Mouse (Mus musculus) heart, embryonic 10.5 days (tissue): ENCODE results near the gene Arhgap6. TPM values are rescaled to one million over a fixed set of nuclear protein-coding genes. Genes with fewer than 3 reads are reported as not detected.
A peak's percentile ranks its signal among the peaks of the same experiment; 100 is the strongest.
"Not testable (repeated sequence)": the region's sequence is repeated elsewhere in the genome, so short reads cannot be mapped to it uniquely, and the experiment has no call there.

ENCODE experiments used
- DNase-seq: peaks from one replicate; pipeline ENCODE4 v3.0.0-alpha.2; 2017; ENCODE audit warnings: low spot score
- H3K27ac ChIP-seq: fragments of 300-500 bp; sonication (generic); 2 replicates; pipeline ENCODE4 v1.5.1; 2016; ENCODE audit warnings: mild to moderate bottlenecking
- H3K27me3 ChIP-seq: fragments of 300-500 bp; sonication (generic); 2 replicates; pipeline ENCODE4 v1.6.1; 2016; ENCODE audit warnings: mild to moderate bottlenecking; ENCODE audit not compliant: poor library complexity, insufficient read depth, severe bottlenecking
- H3K36me3 ChIP-seq: fragments of 300-500 bp; sonication (generic); 2 replicates; pipeline ENCODE4 v1.6.1; 2016; ENCODE audit warnings: mild to moderate bottlenecking, moderate library complexity
- H3K4me1 ChIP-seq: fragments of 300-500 bp; sonication (generic); 2 replicates; pipeline ENCODE4 v1.6.1; 2016; ENCODE audit warnings: mild to moderate bottlenecking
- H3K4me3 ChIP-seq: fragments of 300-500 bp; sonication (generic); 2 replicates; pipeline ENCODE4 v1.5.1; 2016; ENCODE audit warnings: mild to moderate bottlenecking, moderate library complexity
- H3K9me3 ChIP-seq: fragments of 300-500 bp; sonication (generic); 2 replicates; pipeline ENCODE4 v1.6.1; 2016; ENCODE audit warnings: mild to moderate bottlenecking, moderate library complexity
- WGBS: fragments of 180-500 bp; shearing (Covaris S2); methylation state at CpG from one replicate; pipeline ENCODE4 v1.1.7; 2016; 5-methylcytosine and 5-hydroxymethylcytosine counted together
- polyA plus RNA-seq: library from polyadenylated mRNA; unstranded; fragments of >200 nt; fragmentation: Nextera tagmentation; extraction: Ambion mirVana; gene quantifications from 2 replicates; pipeline ENCODE4 v1.2.1, GENCODE M21; 2016

Gene Arhgap6
- polyA plus RNA-seq, 1 experiment from 2014 or later = 7.2 TPM

DNA sequence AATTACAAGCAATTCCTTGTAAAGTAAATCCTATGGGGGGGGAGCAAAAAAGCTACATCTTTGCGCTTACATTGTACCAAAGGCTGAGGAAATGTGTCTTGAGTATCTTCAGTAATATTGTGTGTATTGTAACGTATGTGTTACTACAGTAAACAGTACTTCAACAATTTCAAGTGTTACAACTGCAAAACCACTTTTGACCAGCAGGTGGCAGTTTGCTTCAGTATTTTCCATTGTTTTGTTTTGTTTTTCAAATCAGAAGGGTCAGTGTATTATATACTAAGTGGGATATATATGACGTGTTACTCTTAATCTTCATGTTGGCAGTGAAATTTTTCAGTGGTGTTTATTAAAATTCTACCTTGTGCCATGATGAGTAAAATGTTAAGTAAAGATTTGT is 509.0 kb downstream of the Arhgap6 start:
- no peak for DNase-seq
- Histone ChIP-seq H3K4me1 (0 out of 2 replicates have a peak, but pooled peaks cover 6% of the 10 kb centered on the region), H3K9me3 (no peaks in the 10 kb centered on the region), H3K27ac (no peak overlapping the region), H3K36me3 (no peaks in the 10 kb centered on the region), H3K27me3 (no peaks in the 10 kb centered on the region), H3K4me3 (no peak overlapping the region)
- WGBS = 43% methylated on average over 3 of the region's 3 CpGs

DNA sequence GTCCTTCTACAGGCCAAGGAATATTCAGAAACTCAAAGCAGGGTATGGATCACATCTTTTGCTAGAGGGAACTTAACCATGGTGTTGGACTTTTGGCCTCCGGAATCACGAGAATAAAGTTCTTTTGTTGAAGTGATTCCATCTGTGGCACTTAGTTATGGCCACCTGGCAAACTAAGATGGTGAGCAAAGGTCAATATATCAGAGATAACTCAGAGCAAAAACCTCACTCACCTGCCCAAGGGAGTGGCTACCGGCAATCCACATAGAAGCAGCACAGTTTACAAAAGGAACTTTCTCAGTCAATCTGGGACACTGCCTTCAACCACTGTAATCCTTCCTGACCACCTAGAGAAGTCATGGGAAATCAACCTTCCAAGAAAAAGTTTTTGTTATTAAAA is 513.7 kb downstream of the Arhgap6 start:
- Histone ChIP-seq H3K36me3 (peaks cover 16% of the 10 kb centered on the region; the same call in 1 of the 2 replicates), H3K4me1 (no peaks in the 10 kb centered on the region), H3K4me3 (no peak overlapping the region), H3K27ac (no peak overlapping the region), H3K9me3 (no peaks in the 10 kb centered on the region), H3K27me3 (no peaks in the 10 kb centered on the region)
- no peak for DNase-seq
- 76% methylated on average over 3 of the region's 3 CpGs for WGBS

DNA sequence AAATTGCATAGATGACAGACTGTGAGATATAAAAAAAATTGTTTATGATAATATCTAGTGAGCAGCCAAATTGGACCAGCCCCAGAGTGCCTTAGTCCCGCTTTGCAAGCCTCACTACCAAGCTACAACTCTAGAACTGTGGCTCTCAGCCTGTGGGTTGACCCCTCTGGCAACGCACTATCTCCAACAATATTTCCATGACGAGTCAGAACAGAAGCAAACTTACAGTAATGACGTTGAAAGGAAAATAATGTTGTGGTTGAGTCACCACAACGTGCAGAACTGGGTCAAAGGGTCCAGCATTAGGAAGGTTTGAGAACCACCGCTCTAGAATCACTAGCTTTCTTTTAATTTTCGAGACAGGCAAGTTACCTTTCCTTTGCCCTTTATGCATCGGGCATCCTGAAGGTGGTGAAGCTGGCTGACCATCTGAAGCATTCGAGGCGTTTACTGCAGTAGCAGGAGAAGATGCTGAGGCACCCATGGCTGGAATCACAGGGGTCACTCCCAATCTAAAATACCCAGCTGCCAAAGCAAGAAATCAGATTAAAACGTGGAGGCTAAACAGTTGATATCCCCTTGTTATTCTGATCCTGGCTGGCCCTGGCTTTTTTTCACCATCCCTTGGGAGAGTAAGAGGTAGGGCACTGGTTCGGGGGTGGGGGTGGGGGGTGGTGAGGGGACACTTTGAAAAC is 524.3 kb downstream of the Arhgap6 start:
- Histone ChIP-seq H3K9me3 (no peaks in the 10 kb centered on the region), H3K27me3 (no peaks in the 10 kb centered on the region; the same call in 1 of the 2 replicates), H3K4me1 (no peaks in the 10 kb centered on the region), H3K36me3 (peaks cover 11% of the 10 kb centered on the region; the same call in 1 of the 2 replicates), H3K4me3 (peak overlapping the region; percentile 67), H3K27ac (peak overlapping the region; percentile 91)
- WGBS = 47% methylated on average over 12 of the region's 12 CpGs
- no peak for DNase-seq

DNA sequence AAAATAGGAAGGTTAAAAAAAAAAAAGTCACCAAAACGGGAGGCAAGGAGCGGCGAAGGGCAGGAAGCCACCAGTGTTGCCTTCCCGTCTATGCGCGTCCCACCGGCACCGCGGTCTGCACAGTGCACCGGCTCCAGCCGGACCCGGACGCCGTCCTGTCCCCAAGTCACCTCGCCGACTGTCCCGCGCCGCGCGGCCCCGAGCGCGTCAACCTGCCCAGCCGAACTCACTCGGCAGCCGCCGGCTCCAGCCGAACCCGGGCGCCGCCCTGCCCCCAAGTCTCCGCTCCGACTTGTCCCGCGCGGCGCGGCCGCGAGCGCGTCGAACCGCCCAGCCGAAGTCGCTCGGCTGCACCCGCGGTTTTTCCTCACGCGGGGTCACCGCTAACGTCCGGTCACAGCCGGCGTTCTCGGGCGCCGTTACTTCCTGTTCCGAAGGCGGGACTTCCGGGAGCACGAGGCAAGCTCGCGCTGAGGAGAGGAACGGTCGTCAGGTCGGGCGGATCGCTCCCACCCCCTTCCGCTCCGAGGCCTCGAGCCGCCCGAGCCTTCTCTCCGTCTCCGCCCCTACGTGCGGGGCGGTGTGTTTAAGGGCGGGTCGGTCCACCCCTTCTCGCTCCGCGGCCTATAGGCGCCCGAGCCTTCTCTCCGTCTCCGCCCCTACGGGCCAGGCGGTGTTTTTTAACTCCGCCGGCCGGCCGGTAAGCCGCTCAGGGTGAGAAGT is 525.2 kb downstream of the Arhgap6 start, which contains the start of gene Hccs:
Hccs (minus strand) TSS at position 428 of the 723 bp plus-strand sequence.
- no peaks in the 10 kb centered on the region for H3K4me1 ChIP-seq
- peaks cover 9% of the 10 kb centered on the region; the same call in 1 of the 2 replicates for H3K36me3 ChIP-seq
- peak within 1 kb of the TSS; percentile 67 for H3K4me3 ChIP-seq
- no peaks in the 10 kb centered on the region; the same call in 1 of the 2 replicates for H3K27me3 ChIP-seq
- DNase-seq = peak; percentile 93
- H3K9me3 ChIP-seq = no peaks in the 10 kb centered on the region
- H3K27ac ChIP-seq = peak within 1 kb of the TSS; percentile 91
- WGBS = 20% methylated on average over 97 of the region's 97 CpGs

DNA sequence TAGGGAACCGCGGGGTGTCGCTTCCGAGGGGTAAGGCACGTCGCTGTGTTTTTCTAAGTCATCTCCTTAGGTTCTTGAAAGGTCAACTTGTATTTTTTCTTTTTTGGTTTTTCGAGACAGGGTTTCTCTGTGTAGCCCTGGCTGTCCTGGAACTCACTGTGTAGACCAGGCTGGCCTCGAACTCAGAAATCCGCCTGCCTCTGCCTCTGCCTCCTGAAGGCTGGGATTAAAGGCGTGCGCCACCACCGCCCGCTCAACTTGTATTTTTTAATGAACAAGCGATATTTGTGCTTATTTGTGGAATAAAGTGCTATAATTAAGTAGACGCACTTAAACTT is 525.7 kb downstream of the Arhgap6 start:
- not testable (repeated sequence) for H3K36me3 ChIP-seq, H3K4me1 ChIP-seq, H3K9me3 ChIP-seq, DNase-seq, H3K27me3 ChIP-seq
- WGBS = 41% methylated on average over 15 of the region's 15 CpGs
- H3K4me3 ChIP-seq = peak overlapping the region; percentile 67
- H3K27ac ChIP-seq = 0 out of 2 replicates have a peak overlapping the region, but pooled peaks have one; percentile 91

DNA sequence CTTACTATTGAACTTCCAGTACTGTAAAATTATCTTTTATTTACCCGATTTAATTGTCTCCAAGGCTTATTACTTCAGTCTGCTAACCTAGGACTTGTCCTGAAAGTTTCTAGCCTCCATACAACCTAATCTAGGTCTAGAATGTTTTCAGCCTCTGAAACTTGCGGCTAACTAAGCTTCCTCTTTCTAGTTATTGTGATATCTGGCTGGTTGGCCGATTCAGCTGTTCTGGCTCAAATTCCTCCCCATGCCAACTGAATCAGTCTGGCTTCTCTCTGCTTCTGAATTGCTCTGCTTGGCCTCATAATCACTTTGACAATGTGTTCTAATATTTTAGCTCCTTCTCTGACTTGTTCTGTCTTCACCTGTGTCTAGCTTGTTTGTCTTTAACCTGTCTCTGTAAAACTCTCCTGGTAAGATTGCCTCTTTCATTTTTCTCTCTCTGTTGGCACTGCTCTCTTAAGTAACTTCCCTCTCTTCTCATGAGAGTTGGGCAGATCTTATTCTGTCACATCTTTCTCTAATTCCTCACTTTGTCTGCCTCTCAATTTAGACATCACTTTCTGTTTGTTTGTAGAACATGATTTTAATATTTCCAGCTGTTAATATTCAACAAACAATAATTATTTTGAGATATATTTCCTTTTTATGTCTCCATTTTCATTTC is 531.2 kb downstream of the Arhgap6 start:
- Histone ChIP-seq H3K9me3 (no peaks in the 10 kb centered on the region), H3K36me3 (no peaks in the 10 kb centered on the region), H3K4me3 (no peak overlapping the region), H3K27ac (no peak overlapping the region), H3K4me1 (no peaks in the 10 kb centered on the region), H3K27me3 (no peaks in the 10 kb centered on the region)
- WGBS = 74% methylated on average over 3 of the region's 3 CpGs
- DNase-seq = no peak

DNA sequence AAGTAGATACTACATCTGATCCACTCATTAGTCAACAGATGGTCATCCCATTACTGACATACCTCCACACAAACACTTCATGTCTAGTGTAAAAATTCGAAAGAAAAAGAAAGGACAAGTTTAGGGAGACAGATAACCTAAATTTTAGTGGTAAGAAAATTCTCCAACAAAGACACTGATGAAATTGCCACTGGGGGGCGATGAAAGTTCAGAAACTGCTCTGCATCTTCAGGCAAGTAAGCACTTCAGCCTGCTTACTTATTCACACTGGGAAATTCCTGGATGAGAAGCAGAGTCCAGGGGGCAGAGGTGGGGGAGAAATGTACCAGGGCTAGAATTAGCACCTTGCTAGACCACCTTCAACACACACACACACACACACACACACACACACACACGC is 537.4 kb downstream of the Arhgap6 start:
- no peaks in the 10 kb centered on the region for H3K9me3 ChIP-seq
- H3K27ac ChIP-seq = no peak overlapping the region
- no peak overlapping the region for H3K4me3 ChIP-seq
- no peaks in the 10 kb centered on the region for H3K4me1 ChIP-seq
- DNase-seq = no peak
- no peaks in the 10 kb centered on the region for H3K27me3 ChIP-seq
- H3K36me3 ChIP-seq = no peaks in the 10 kb centered on the region
- 36% methylated on average over 3 of the region's 3 CpGs for WGBS

DNA sequence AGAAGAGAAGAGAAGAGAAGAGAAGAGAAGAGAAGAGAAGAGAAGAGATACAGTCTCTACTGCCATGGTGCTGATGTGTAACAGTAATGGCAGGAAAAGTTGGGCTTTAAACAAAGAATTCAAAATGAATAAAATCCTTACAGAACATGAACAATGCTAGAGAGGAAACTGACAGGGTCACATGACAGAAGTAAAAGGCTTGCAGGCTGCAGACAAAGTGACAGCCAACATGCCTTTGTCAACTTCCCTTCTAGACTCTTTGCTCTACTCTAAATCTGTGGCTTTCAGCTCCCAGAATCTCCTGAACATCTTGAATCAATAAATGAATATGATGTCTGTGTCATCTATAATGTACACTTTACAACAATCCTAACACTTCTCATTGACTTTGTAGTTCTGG is 542.7 kb downstream of the Arhgap6 start:
- H3K27ac ChIP-seq = no peak overlapping the region
- no peak overlapping the region for H3K4me3 ChIP-seq
- H3K36me3 ChIP-seq = no peaks in the 10 kb centered on the region
- DNase-seq = no peak
- H3K4me1 ChIP-seq = no peaks in the 10 kb centered on the region
- no peaks in the 10 kb centered on the region for H3K27me3 ChIP-seq
- H3K9me3 ChIP-seq = no peaks in the 10 kb centered on the region

DNA sequence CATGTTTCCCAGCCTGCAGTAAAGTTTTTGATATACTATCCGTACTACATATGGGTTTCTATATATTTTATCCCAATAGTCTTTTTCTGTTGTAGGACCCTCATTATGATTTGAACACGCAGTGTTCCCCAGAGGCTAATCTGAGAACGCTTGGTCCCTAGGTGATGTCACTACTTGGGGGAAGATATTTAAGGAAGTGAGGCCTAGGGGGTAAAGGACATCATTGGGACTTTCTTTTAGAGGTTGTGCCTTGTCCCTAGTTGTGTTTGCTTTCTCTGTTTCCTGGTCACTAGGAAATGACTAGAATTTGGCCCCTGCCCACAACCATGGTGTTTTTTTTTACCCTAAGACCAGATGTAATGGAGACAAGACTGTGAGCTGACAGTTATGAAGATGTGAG is 543.3 kb downstream of the Arhgap6 start:
- Histone ChIP-seq H3K9me3 (no peaks in the 10 kb centered on the region), H3K36me3 (no peaks in the 10 kb centered on the region), H3K4me3 (no peak overlapping the region), H3K27me3 (no peaks in the 10 kb centered on the region), H3K4me1 (no peaks in the 10 kb centered on the region), H3K27ac (no peak overlapping the region)
- WGBS = 73% methylated on average over 3 of the region's 3 CpGs
- DNase-seq = no peak

Other genes starting within 250 kb of the Arhgap6 start
- 0.05 TPM in 1 of 2 replicates, not detected in the other for gene Frmpd4, start 217.9 kb upstream of the Arhgap6 start, polyA plus RNA-seq
- gene Msl3, start 121.2 kb upstream of the Arhgap6 start, polyA plus RNA-seq = 31.3 and 32.4 TPM in 2 replicates